Comparison of ENCODE assay signal across 10 mouse cellular contexts in the genomic region with DNA sequence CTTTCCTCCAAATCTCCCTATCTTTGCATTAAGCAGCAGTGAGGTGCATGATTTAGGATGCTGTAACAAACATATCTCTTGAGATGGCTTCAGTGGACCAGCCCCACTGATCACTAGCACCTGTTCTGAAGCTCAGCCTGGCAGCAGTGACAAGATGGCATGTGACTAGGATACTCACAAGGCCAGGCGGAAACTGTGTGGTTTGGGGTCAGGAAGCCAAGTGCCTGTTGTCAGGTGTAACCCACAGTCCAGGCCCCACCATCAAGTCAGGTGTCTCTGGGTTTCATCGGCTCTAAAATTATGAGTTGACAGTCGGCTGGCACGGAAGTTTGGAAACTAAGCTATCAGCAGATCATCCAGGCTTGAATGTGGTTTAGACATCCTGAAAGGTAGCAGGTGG. TPM values are rescaled to one million over a fixed set of nuclear protein-coding genes. Genes with fewer than 3 reads are reported as not detected.
DNase-seq lines count a peak whose midpoint lies in the region; ATAC-seq and TF ChIP-seq lines count a peak whose summit lies in the region.
"Had no signal": no experiment of that assay in that cellular context is flagged by ENCODE, and none has a peak within 500 bp of the region (broad histone marks: within the 10 kb centered on the region; RNA-seq: fewer than 3 reads in every experiment).

No protein-coding gene starts in this region.

- H3K9ac ChIP-seq in lung, postnatal 0 days (replicated peaks; ENCODE audit: low read depth), result no peak overlapping the region

- no peak for TF ChIP-seq EP300 in lung, postnatal 0 days (IDR thresholded peaks at IDR 0.05)

- no peak overlapping the region for H3K27ac ChIP-seq in lung, postnatal 0 days (ENCODE audit: low read length)
- H3K27ac ChIP-seq in forebrain, embryonic 10.5 days, result no peak overlapping the region

- H3K4me3 ChIP-seq in lung, postnatal 0 days (ENCODE audit: low read depth, low read length), result no peak overlapping the region
- H3K4me3 ChIP-seq in forebrain, embryonic 10.5 days, result no peak overlapping the region

- no peak overlapping the region for H3K4me2 ChIP-seq in lung, postnatal 0 days (replicated peaks; ENCODE audit: low read depth, low read length)

- TF ChIP-seq CTCF in lung, postnatal 0 days (IDR thresholded peaks at IDR 0.05), result no peak

- peak; percentile 8 for DNase-seq in lung, postnatal 10 days
- no peak for DNase-seq in lung, postnatal 0 days (ENCODE audit: low spot score)
- peak; percentile 93 for DNase-seq in induced T-regulatory cell, adult 2 months (ENCODE audit: low read depth)
- peak; percentile 46 to 55 for DNase-seq in spleen, adult 18-20 months
- peak; percentile 81 for DNase-seq in thymus, postnatal 4 days
- DNase-seq in embryo, embryonic 11 days, result no peak
- no peak for DNase-seq in cerebellum, adult 9-10 months
- DNase-seq in forebrain, embryonic 10.5 days (ENCODE audit: extremely low spot score, low spot score), result no peak
- DNase-seq: heart, postnatal 14 days had no signal

- ATAC-seq in lung, postnatal 0 days, result no peak

- H3K27me3 ChIP-seq in lung, postnatal 0 days (replicated peaks; ENCODE audit: insufficient read depth, low read length), result no peaks in the 10 kb centered on the region
- H3K27me3 ChIP-seq in forebrain, embryonic 10.5 days (ENCODE audit: poor library complexity, severe bottlenecking), result no peaks in the 10 kb centered on the region

- WGBS in lung, postnatal 0 days, result 78% methylated on average over 4 of the region's 4 CpGs
- 90% methylated on average over 4 of the region's 4 CpGs for WGBS in forebrain, embryonic 10.5 days

- no peaks in the 10 kb centered on the region for H3K9me3 ChIP-seq in lung, postnatal 0 days (ENCODE audit: low read length)
- H3K9me3 ChIP-seq in forebrain, embryonic 10.5 days, result no peaks in the 10 kb centered on the region
- H3K9me3 ChIP-seq: G1E had no signal

- no peaks in the 10 kb centered on the region for H3K36me3 ChIP-seq in lung, postnatal 0 days (ENCODE audit: insufficient read depth, low read length)
- H3K36me3 ChIP-seq in forebrain, embryonic 10.5 days (replicated peaks), result no peaks in the 10 kb centered on the region
- H3K36me3 ChIP-seq: G1E had no signal

- H3K4me1 ChIP-seq in lung, postnatal 0 days (ENCODE audit: insufficient read depth, low read depth, low read length), result no peaks in the 10 kb centered on the region
- no peaks in the 10 kb centered on the region for H3K4me1 ChIP-seq in forebrain, embryonic 10.5 days

RNA-seq across cellular contexts. Expression of a gene that starts 36.8 kb away (rescaled TPM):
- polyA plus RNA-seq in lung, postnatal 0 days (2015; fragmentation: Nextera tagmentation; extraction: Ambion mirVana), result 38.6 and 38.7 TPM in 2 replicates
- polyA plus RNA-seq in forebrain, embryonic 10.5 days (2016; fragmentation: Nextera tagmentation; extraction: Ambion mirVana), result 41.3 and 42.1 TPM in 2 replicates

RNA-seq across cellular contexts. Expression of a gene that starts 51.9 kb away (rescaled TPM):
- polyA plus RNA-seq in lung, postnatal 0 days (2015; fragmentation: Nextera tagmentation; extraction: Ambion mirVana), result 0.39 and 0.49 TPM in 2 replicates
- polyA plus RNA-seq in forebrain, embryonic 10.5 days (2016; fragmentation: Nextera tagmentation; extraction: Ambion mirVana), result 0.07 and 0.14 TPM in 2 replicates
- polyA plus RNA-seq: G1E had no signal

Comparison
In these comparisons a context has a peak if more than half of its experiments do, and no peak if none do; other contexts are left out.
1. DNase-seq: peak in lung, postnatal 10 days (single experiment), induced T-regulatory cell, adult 2 months (single experiment), spleen, adult 18-20 months (2 of 2) and thymus, postnatal 4 days (single experiment); none in lung, postnatal 0 days (single experiment), embryo, embryonic 11 days (single experiment), cerebellum, adult 9-10 months (single experiment) and forebrain, embryonic 10.5 days (single experiment).